Mouse (Mus musculus): ENCODE results near the gene Hoxb5. TPM values are rescaled to one million over a fixed set of nuclear protein-coding genes. Genes with fewer than 3 reads are reported as not detected.
A peak's percentile ranks its signal among the peaks of the same experiment; 100 is the strongest.

Gene Hoxb5
- polyA plus RNA-seq, 1 experiment from 2014 or later, result not detected

DNA sequence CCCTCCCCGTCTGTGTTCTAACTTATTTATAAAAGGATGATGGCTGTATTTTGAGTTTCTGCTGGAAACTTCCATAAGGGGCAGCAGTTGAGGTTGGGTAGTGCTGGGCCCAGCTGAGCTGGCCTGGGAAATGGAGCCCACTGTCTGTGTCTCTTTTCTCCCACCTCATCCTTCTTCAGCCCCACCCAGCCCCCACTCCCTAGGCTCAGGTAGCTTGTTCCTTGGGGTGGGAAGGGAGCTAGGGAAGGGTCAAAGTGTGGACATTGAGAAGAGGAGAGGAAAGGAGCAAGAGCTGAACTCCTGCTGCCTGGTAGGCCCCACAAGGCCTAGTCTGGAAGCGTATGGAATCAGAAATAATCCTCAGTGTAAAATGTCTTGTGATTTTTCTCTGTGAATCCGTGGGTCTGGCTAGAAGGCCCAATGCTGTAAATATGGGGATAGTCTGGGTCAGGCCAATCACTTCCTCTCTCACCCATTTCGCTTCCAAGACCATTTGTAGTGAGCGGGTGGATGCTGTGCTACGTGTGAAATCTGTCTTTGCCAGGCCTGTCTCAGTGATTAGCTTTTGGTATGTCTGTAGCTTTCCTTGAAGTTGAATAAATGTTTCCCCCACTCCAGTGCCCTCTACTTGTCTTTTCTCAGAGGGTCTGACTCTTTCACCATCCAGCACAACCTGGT is 2.5 kb downstream of the Hoxb5 start:
- Histone ChIP-seq H3K4me1 (ENCODE audit: control insufficient read depth, insufficient read depth, low read length) (no peaks in the 10 kb centered on the region), H3K27ac (replicated peaks; ENCODE audit: low read depth, low read length) (no peak overlapping the region), H3K9me3 (ENCODE audit: control insufficient read depth, low read length) (no peaks in the 10 kb centered on the region), H3K4me3 (replicated peaks; ENCODE audit: low read depth, low read length) (no peak overlapping the region), H3K9ac (replicated peaks; ENCODE audit: low read length) (no peak overlapping the region), H3K27me3 (ENCODE audit: control insufficient read depth, insufficient read depth, low read length) (peaks cover 100% of the 10 kb centered on the region), H3K4me2 (ENCODE audit: low read length) (no peak overlapping the region), H3K36me3 (ENCODE audit: control insufficient read depth, insufficient read depth, low read length) (no peaks in the 10 kb centered on the region)
- ATAC-seq (ENCODE audit: low FRiP score, low TSS enrichment), result no peak
- WGBS, result 15% methylated on average over 6 of the region's 6 CpGs
- DNase-seq, result no peak

DNA sequence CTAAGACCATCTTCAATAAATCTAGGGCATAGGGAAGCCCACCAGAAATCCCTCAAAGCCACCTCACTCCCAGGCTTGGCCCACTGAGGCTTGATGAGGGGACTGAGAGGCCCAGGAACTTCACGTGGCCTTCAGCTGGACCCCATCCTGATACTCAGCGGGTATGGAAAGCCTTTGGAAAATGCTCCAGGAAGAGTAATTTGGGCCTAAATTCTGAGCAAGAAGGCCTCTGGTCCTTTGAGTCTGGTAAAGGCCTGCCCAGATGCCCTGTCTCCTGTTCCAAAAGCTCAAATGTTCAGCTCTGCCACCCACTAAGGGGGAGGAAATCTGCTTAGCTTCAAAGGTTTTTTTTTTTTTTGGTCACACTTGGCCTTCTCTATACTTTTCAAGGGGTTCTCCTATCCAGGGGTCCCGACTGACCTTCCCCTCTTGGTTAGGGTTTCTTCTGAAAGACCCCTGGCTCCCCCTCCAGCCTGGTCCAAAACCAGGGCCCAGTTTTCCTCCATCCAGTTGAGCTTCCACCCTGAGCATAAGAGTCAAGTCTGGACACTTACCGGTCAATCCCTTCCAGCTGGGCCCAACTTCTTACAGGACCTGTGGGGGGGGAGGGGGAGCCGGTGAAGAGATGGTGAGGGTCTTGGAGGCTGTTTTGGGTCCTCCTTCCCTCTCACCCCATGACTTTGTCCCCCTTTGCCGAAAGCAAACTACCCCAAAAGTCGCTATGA is 3.2 kb downstream of the Hoxb5 start:
- Histone ChIP-seq H3K27me3 (ENCODE audit: control insufficient read depth, insufficient read depth, low read length) (peaks cover 100% of the 10 kb centered on the region), H3K27ac (replicated peaks; ENCODE audit: low read depth, low read length) (no peak overlapping the region), H3K9me3 (ENCODE audit: control insufficient read depth, low read length) (no peaks in the 10 kb centered on the region), H3K9ac (replicated peaks; ENCODE audit: low read length) (no peak overlapping the region), H3K4me1 (ENCODE audit: control insufficient read depth, insufficient read depth, low read length) (no peaks in the 10 kb centered on the region), H3K4me3 (replicated peaks; ENCODE audit: low read depth, low read length) (no peak overlapping the region), H3K36me3 (ENCODE audit: control insufficient read depth, insufficient read depth, low read length) (no peaks in the 10 kb centered on the region), H3K4me2 (ENCODE audit: low read length) (no peak overlapping the region)
- 4% methylated on average over 7 of the region's 7 CpGs for WGBS
- ATAC-seq (ENCODE audit: low FRiP score, low TSS enrichment), result no peak
- no peak for DNase-seq

DNA sequence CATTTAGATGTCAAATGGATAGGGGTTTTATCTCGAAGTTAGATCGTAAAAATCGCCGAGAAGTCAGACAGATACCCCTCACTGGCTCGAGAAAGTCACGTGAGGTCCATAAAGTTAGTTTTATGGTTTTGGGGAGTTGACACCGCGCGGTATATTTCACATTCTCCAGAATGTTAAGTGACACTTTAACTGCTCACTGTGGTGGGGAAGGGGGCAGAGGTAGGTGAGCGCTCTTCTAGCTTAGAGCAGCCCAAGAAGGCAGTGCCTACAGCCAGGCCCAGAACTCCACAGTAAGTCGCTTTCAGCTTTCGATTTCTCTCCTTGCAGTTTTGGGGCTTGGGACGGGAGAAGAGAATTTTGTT is 3.8 kb downstream of the Hoxb5 start:
- Histone ChIP-seq H3K4me1 (ENCODE audit: control insufficient read depth, insufficient read depth, low read length) (no peaks in the 10 kb centered on the region), H3K4me3 (replicated peaks; ENCODE audit: low read depth, low read length) (no peak overlapping the region), H3K9me3 (ENCODE audit: control insufficient read depth, low read length) (no peaks in the 10 kb centered on the region), H3K27ac (replicated peaks; ENCODE audit: low read depth, low read length) (no peak overlapping the region), H3K4me2 (ENCODE audit: low read length) (no peak overlapping the region), H3K27me3 (ENCODE audit: control insufficient read depth, insufficient read depth, low read length) (peaks cover 100% of the 10 kb centered on the region), H3K9ac (replicated peaks; ENCODE audit: low read length) (no peak overlapping the region), H3K36me3 (ENCODE audit: control insufficient read depth, insufficient read depth, low read length) (no peaks in the 10 kb centered on the region)
- no peak for DNase-seq
- ATAC-seq (ENCODE audit: low FRiP score, low TSS enrichment), result no peak
- WGBS, result 3% methylated on average over 13 of the region's 13 CpGs

- H3K4me3 ChIP-seq (replicated peaks; ENCODE audit: low read depth, low read length), result no peak overlapping the region
- no peak for DNase-seq
- 11% methylated on average over 4 of the region's 4 CpGs for WGBS
Observed at GRCm38 (mm10) chr11:96308763-96309162, 5.6 kb downstream of the Hoxb5 start.

DNA sequence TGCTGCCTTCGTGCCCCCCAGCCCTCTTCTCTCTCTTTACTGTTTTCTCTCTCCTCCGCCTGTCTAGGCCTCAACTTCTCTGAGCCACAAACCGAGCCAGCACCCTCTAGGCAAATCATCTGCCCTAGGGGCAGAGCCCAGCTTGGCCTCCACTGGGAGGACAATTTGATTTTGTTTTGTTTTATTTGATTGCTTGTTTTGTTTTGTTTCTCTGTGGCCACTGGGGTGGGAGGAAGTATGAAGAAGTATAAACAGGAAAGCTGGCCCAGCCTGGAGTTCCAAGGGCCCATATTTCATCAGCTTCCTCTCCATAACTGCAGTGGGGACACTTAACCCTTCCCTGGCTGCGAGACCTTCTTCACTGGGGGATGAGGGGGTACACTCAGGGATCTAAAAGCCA is 6.2 kb downstream of the Hoxb5 start:
- no peaks in the 10 kb centered on the region for H3K9me3 ChIP-seq (ENCODE audit: control insufficient read depth, low read length)
- no peaks in the 10 kb centered on the region for H3K4me1 ChIP-seq (ENCODE audit: control insufficient read depth, insufficient read depth, low read length)
- H3K27ac ChIP-seq (replicated peaks; ENCODE audit: low read depth, low read length), result no peak overlapping the region
- no peaks in the 10 kb centered on the region for H3K36me3 ChIP-seq (ENCODE audit: control insufficient read depth, insufficient read depth, low read length)
- H3K4me2 ChIP-seq (ENCODE audit: low read length), result no peak overlapping the region
- ATAC-seq (ENCODE audit: low FRiP score, low TSS enrichment) (no peak), DNase-seq (no peak)
- H3K9ac ChIP-seq (replicated peaks; ENCODE audit: low read length), result no peak overlapping the region
- peaks cover 100% of the 10 kb centered on the region for H3K27me3 ChIP-seq (ENCODE audit: control insufficient read depth, insufficient read depth, low read length)
- WGBS, result 3% methylated on average over 4 of the region's 4 CpGs
- H3K4me3 ChIP-seq (replicated peaks; ENCODE audit: low read depth, low read length), result no peak overlapping the region

More at GRCm38 (mm10) chr11:96308763-96309162, 5.6 kb downstream of the Hoxb5 start:
- no peak overlapping the region for H3K4me2 ChIP-seq (ENCODE audit: low read length)
- no peak overlapping the region for H3K27ac ChIP-seq (replicated peaks; ENCODE audit: low read depth, low read length)
- no peaks in the 10 kb centered on the region for H3K9me3 ChIP-seq (ENCODE audit: control insufficient read depth, low read length)
- H3K4me1 ChIP-seq (ENCODE audit: control insufficient read depth, insufficient read depth, low read length), result no peaks in the 10 kb centered on the region
- ATAC-seq (ENCODE audit: low FRiP score, low TSS enrichment), result no peak
- no peak overlapping the region for H3K9ac ChIP-seq (replicated peaks; ENCODE audit: low read length)
- no peaks in the 10 kb centered on the region for H3K36me3 ChIP-seq (ENCODE audit: control insufficient read depth, insufficient read depth, low read length)
- H3K27me3 ChIP-seq (ENCODE audit: control insufficient read depth, insufficient read depth, low read length), result peaks cover 100% of the 10 kb centered on the region

DNA sequence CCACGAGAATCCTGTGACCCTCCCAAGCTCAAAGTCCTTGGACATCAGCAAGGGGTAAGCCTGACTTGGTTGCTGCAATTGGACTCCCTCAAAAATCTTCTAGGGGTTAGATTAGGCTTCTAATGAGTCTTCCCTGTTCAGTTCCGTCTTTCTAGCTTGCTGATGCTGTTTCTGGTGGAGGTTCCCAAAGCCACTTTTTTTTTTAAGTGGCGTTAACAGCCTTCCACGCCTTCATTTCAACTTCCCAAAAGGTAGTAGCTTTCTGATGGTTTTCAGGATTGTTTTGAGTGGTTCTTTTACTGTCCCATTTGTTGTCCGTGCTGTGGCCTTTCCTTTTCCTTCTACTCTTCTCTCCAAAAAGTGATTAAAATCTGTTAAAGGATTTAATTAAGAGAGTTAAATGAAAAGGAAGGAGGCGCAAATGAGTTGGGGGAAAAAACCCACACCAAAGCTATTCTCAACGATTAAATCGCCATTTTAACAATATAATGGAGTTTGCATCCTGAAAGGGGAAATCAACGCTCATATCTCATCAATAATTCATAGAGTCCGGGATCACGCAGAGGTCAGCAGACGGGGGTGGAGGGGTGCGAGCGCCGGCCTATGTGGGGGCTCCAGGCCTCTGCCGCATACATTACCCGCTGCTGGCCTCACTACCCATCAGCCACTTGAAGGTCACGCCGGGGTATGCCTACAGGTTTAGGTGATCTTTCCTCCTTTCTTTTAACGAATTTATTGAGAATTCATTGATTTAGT is 7.2 kb downstream of the Hoxb5 start:
- H3K36me3 ChIP-seq (ENCODE audit: control insufficient read depth, insufficient read depth, low read length), result no peaks in the 10 kb centered on the region
- no peaks in the 10 kb centered on the region for H3K4me1 ChIP-seq (ENCODE audit: control insufficient read depth, insufficient read depth, low read length)
- no peak overlapping the region for H3K27ac ChIP-seq (replicated peaks; ENCODE audit: low read depth, low read length)
- H3K4me3 ChIP-seq (replicated peaks; ENCODE audit: low read depth, low read length), result no peak overlapping the region
- WGBS, result 3% methylated on average over 20 of the region's 20 CpGs
- H3K9me3 ChIP-seq (ENCODE audit: control insufficient read depth, low read length), result no peaks in the 10 kb centered on the region
- DNase-seq (no peak), ATAC-seq (ENCODE audit: low FRiP score, low TSS enrichment) (no peak)
- H3K27me3 ChIP-seq (ENCODE audit: control insufficient read depth, insufficient read depth, low read length), result peaks cover 100% of the 10 kb centered on the region
- no peak overlapping the region for H3K4me2 ChIP-seq (ENCODE audit: low read length)
- no peak overlapping the region for H3K9ac ChIP-seq (replicated peaks; ENCODE audit: low read length)

DNA sequence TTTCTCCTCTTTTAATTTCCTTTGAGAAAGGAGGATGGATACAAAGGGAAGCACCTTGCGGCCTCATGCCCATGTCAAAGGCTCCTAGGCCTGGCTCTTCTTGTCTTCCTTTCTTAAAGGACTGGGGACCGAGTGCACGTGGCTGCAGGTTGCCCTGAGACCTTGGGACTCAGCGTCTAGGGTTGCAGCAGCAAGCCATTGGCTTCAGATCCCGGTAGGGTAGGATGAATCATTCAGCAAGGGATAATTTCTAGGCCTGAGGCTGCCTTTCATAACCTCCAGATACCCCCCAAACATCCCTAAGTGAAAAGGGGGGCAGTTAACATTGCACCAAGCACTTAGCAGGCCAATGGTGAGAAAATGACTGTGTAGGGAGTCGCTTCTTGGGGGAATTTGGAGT is 8.0 kb downstream of the Hoxb5 start:
- Histone ChIP-seq H3K27me3 (ENCODE audit: control insufficient read depth, insufficient read depth, low read length) (peaks cover 100% of the 10 kb centered on the region), H3K9ac (replicated peaks; ENCODE audit: low read length) (no peak overlapping the region), H3K4me1 (ENCODE audit: control insufficient read depth, insufficient read depth, low read length) (no peaks in the 10 kb centered on the region), H3K27ac (replicated peaks; ENCODE audit: low read depth, low read length) (no peak overlapping the region), H3K36me3 (ENCODE audit: control insufficient read depth, insufficient read depth, low read length) (no peaks in the 10 kb centered on the region), H3K9me3 (ENCODE audit: control insufficient read depth, low read length) (no peaks in the 10 kb centered on the region), H3K4me2 (ENCODE audit: low read length) (no peak overlapping the region), H3K4me3 (replicated peaks; ENCODE audit: low read depth, low read length) (no peak overlapping the region)
- DNase-seq (no peak), ATAC-seq (ENCODE audit: low FRiP score, low TSS enrichment) (no peak)
- WGBS, result 7% methylated on average over 6 of the region's 6 CpGs

- H3K9me3 ChIP-seq (ENCODE audit: control insufficient read depth, low read length), result no peaks in the 10 kb centered on the region
- H3K4me1 ChIP-seq (ENCODE audit: control insufficient read depth, insufficient read depth, low read length), result no peaks in the 10 kb centered on the region
- H3K27ac ChIP-seq (replicated peaks; ENCODE audit: low read depth, low read length), result no peak overlapping the region
- 2% methylated on average over 31 of the region's 31 CpGs for WGBS
- no peak overlapping the region for H3K9ac ChIP-seq (replicated peaks; ENCODE audit: low read length)
- no peak overlapping the region for H3K4me3 ChIP-seq (replicated peaks; ENCODE audit: low read depth, low read length)
- H3K36me3 ChIP-seq (ENCODE audit: control insufficient read depth, insufficient read depth, low read length), result no peaks in the 10 kb centered on the region
- H3K27me3 ChIP-seq (ENCODE audit: control insufficient read depth, insufficient read depth, low read length), result peaks cover 100% of the 10 kb centered on the region
- H3K4me2 ChIP-seq (ENCODE audit: low read length), result no peak overlapping the region
- DNase-seq (peak; percentile 85), ATAC-seq (ENCODE audit: low FRiP score, low TSS enrichment) (no peak)
Observed at GRCm38 (mm10) chr11:96311520-96312417, 8.6 kb downstream of the Hoxb5 start.
